Mouse (Mus musculus) heart, embryonic 14.5 days (tissue): Measurements from ENCODE around the gene Hbb-bs. TPM values are rescaled to one million over a fixed set of nuclear protein-coding genes. Genes with fewer than 3 reads are reported as not detected.
"Not testable (repeated sequence)": the region's sequence is repeated elsewhere in the genome, so short reads cannot be mapped to it uniquely, and the experiment has no call there.

Experiments
- ATAC-seq: fragments of 200-750 bp; cut with Nextera tagmentation; 2 replicates; pipeline ENCODE4 v1.8.0; 2017; ENCODE audit warnings: low read depth, moderate TSS enrichment; ENCODE audit not compliant: insufficient number of reproducible peaks, insufficient read depth, low FRiP score
- H3K27ac ChIP-seq, 2 experiments: fragments of 200-500 bp in 1 of 2; fragments of 300-500 bp in 1 of 2; sonication (generic) in 1 of 2; replicated peaks in 1 of 2; 2 replicates each; pipeline ENCODE4 v1.5.1; 2012 to 2014; ENCODE audit warnings: low read depth in 2 of 2, low read length in 2 of 2, control low read depth in 1 of 2, mild to moderate bottlenecking in 1 of 2, mixed read lengths in 1 of 2; ENCODE audit not compliant: control insufficient read depth in 1 of 2, insufficient read depth in 1 of 2
- H3K27me3 ChIP-seq: fragments of 300-500 bp; sonication (generic); 2 replicates; pipeline ENCODE4 v1.6.1; 2014; ENCODE audit warnings: mild to moderate bottlenecking, low read length, control low read depth; ENCODE audit not compliant: control insufficient read depth, insufficient read depth
- H3K36me3 ChIP-seq: fragments of 300-500 bp; sonication (generic); 2 replicates; pipeline ENCODE4 v1.6.1; 2014; ENCODE audit warnings: mild to moderate bottlenecking, control low read depth, low read length, mixed read lengths; ENCODE audit not compliant: control insufficient read depth, insufficient read depth
- H3K4me1 ChIP-seq, 2 experiments: fragments of 200-500 bp in 1 of 2; fragments of 300-500 bp in 1 of 2; sonication (generic) in 1 of 2; 2 replicates each; pipeline ENCODE4 v1.6.1; 2012 to 2014; ENCODE audit warnings: low read length in 2 of 2, control low read depth in 1 of 2, mixed read lengths in 1 of 2; ENCODE audit not compliant: control insufficient read depth in 2 of 2, insufficient read depth in 2 of 2
- H3K4me2 ChIP-seq: fragments of 300-500 bp; sonication (generic); 2 replicates; pipeline ENCODE4 v1.6.1; 2014; ENCODE audit warnings: mild to moderate bottlenecking, low read length
- H3K4me3 ChIP-seq, 2 experiments: fragments of 200-500 bp in 1 of 2; fragments of 300-500 bp in 1 of 2; sonication (generic) in 1 of 2; 2 replicates each; pipeline ENCODE4 v1.5.1; 2012 to 2014; ENCODE audit warnings: low read length in 2 of 2, mild to moderate bottlenecking in 2 of 2, control low read depth in 1 of 2, low read depth in 1 of 2, moderate library complexity in 1 of 2; ENCODE audit not compliant: control insufficient read depth in 1 of 2, insufficient read depth in 1 of 2
- H3K9ac ChIP-seq: fragments of 300-500 bp; sonication (generic); 2 replicates; pipeline ENCODE4 v1.6.1; 2014; ENCODE audit warnings: mild to moderate bottlenecking, low read length
- H3K9me3 ChIP-seq: fragments of 300-500 bp; sonication (generic); 2 replicates; pipeline ENCODE4 v1.6.1; 2016; ENCODE audit warnings: low read length, control low read depth; ENCODE audit not compliant: control insufficient read depth
- WGBS: fragments of 180-500 bp; shearing (Covaris S2); extraction: QIAGEN DNeasy Blood & Tissue Kit; methylation state at CpG from one replicate; pipeline ENCODE4 v1.1.7; 2014; 5-methylcytosine and 5-hydroxymethylcytosine counted together
- polyA plus RNA-seq: library from polyadenylated mRNA; unstranded; fragments of >200 nt; fragmentation: Nextera tagmentation; extraction: Ambion mirVana; gene quantifications from 2 replicates; pipeline ENCODE4 v1.2.1, GENCODE M21; 2014

Gene Hbb-bs
- polyA plus RNA-seq, 1 experiment from 2014 or later: 11,662 TPM

DNA sequence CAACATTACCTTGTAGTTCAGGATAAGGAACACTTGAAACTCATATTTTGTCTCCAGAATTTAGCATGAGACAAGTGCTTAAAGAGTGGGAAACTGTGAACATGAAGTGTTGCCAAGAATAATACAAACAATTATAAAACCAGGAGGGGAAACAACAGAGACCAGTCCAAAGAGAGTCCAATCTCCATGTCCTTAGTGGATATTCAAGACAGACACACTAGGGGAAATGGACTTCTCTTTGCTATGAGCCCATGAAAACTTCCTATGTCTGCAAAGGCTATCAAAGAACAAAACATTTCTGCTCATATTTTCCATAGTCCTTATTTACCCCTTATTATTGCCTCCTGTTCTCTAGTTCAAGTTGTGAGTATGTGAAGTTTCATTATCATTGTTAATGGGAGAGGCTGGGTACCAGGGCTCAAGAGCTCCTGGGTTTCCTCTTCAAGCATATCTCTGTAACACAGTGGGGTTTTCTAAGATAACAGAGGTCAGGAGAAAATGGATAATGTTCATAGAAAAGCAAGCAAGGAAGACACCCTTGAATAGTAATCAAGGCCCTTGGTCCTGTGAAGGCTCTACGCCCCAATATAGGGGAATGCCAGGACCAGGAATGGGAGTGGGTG lies 16.6 kb downstream of the Hbb-bs start:
- H3K36me3 ChIP-seq: no peaks in the 10 kb centered on the region
- no peak for ATAC-seq
- H3K4me3 ChIP-seq: no peak overlapping the region
- no peaks in the 10 kb centered on the region for H3K27me3 ChIP-seq
- no peaks in the 10 kb centered on the region for H3K9me3 ChIP-seq
- H3K4me1 ChIP-seq: no peaks in the 10 kb centered on the region
- no peak overlapping the region for H3K4me2 ChIP-seq
- H3K27ac ChIP-seq: no peak overlapping the region
- WGBS: 73% methylated on average over 1 of the region's 1 CpGs
- H3K9ac ChIP-seq: no peak overlapping the region

DNA sequence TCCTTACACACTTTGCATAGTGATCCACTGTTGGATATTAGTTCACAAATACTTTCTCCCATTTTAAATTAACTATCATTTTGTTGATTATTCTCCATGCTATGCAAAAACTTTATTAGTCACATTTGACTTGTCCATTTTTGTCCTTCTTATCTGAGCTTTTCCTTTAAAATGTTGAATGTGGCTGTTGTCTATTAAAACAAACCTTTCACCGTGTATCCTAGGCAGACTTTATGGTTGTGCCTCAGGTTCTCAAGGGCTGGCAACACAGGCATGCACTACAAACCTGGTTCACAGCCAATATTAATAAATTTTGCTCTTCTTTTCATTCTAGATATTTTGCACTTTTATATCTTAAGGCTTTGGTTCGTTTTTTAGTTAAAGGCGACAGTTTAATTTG lies 17.1 kb downstream of the Hbb-bs start:
- no peaks in the 10 kb centered on the region for H3K4me1 ChIP-seq
- no peak overlapping the region for H3K27ac ChIP-seq
- no peaks in the 10 kb centered on the region for H3K36me3 ChIP-seq
- H3K9me3 ChIP-seq: no peaks in the 10 kb centered on the region
- WGBS: 76% methylated on average over 3 of the region's 3 CpGs
- no peak overlapping the region for H3K4me3 ChIP-seq
- no peak for ATAC-seq
- H3K4me2 ChIP-seq: no peak overlapping the region
- no peaks in the 10 kb centered on the region for H3K27me3 ChIP-seq
- no peak overlapping the region for H3K9ac ChIP-seq

DNA sequence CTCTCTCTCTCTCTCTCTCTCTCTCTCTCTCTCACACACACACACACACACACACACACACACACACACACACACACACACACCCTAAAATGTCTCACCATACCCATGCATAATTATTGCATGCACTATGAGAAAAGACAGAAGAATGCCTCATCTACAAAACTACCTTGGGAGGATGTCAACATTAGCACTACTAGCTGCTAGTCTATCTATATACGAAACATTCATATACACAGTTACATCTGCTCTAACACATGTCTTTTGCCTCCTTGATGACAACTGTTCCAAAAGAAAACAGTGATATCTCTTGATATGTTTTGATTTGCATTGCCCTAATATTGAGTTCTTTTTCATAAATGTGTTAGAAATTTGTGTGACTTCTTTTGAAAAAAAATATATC lies 17.6 kb downstream of the Hbb-bs start:
- Histone ChIP-seq H3K9me3 (no peaks in the 10 kb centered on the region), H3K4me1 (no peaks in the 10 kb centered on the region), H3K4me3 (no peak overlapping the region), H3K36me3 (no peaks in the 10 kb centered on the region), H3K27ac (no peak overlapping the region), H3K4me2 (no peak overlapping the region), H3K27me3 (no peaks in the 10 kb centered on the region), H3K9ac (no peak overlapping the region)
- 69% methylated on average over 1 of the region's 1 CpGs for WGBS
- ATAC-seq: no peak

DNA sequence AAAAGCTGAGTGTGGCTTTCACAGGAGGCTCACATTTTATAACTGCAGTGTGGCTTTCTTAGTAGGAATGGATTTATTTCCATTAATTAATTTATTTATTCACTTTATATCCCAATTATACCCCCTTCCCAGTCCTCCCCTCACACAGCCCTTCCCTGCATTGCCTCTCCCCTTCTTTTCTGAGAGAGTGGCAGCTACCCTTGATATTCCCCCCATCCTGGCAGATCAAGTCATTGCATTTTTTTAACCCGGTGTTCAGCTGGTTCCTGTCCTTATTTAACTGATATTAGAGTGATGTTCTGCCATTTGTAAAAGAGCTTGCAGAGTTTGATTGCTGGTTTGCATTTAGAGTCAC lies 18.1 kb downstream of the Hbb-bs start:
- H3K4me3 ChIP-seq: no peak overlapping the region
- WGBS: 35% methylated on average over 1 of the region's 1 CpGs
- H3K36me3 ChIP-seq: no peaks in the 10 kb centered on the region
- H3K9ac ChIP-seq: no peak overlapping the region
- H3K27me3 ChIP-seq: no peaks in the 10 kb centered on the region
- no peak overlapping the region for H3K4me2 ChIP-seq
- H3K27ac ChIP-seq: no peak overlapping the region
- H3K9me3 ChIP-seq: no peaks in the 10 kb centered on the region
- no peak for ATAC-seq
- no peaks in the 10 kb centered on the region for H3K4me1 ChIP-seq

DNA sequence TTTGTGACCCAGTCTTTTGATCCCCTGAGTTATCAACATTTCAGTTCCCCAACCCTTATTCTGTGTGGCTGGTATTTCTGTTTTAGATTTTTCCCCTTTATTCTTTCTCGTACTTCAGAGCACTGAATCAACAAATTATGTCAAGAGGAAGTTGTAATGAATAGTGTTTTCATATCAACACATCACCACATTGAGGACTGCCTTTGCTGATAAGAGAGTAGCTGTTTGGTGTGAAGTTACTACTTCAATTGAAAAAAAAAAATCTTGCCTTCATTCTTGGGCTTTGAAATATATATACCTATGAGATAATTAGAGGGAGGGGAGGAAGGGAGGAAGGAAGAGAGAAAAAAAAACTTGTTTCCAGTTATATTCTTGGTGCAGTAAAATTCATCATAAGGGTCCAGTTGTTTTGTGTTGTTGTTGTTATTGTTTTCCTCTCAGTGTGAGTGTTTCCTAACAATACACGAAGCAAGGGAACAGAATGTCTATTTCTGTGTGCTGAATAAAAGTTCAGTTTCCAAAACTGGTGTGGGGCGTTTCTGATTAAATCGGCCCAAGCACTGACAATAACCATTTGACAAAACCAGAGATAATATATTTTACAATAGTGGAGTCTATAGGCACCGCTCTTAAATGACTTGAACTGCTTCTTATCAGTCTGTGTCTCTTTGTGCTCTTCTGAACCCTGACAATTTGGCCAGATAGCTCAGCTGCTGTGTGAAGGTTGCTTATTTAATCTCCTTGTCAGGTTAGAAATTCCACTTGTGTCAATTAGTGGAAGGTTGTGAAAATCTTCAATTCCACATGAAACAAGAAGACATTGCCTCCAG lies 18.7 kb downstream of the Hbb-bs start:
- H3K9ac ChIP-seq: no peak overlapping the region
- no peaks in the 10 kb centered on the region for H3K27me3 ChIP-seq
- no peak overlapping the region for H3K4me3 ChIP-seq
- H3K36me3 ChIP-seq: no peaks in the 10 kb centered on the region
- ATAC-seq: no peak
- no peaks in the 10 kb centered on the region for H3K4me1 ChIP-seq
- no peaks in the 10 kb centered on the region for H3K9me3 ChIP-seq
- no peak overlapping the region for H3K4me2 ChIP-seq
- H3K27ac ChIP-seq: no peak overlapping the region
- 19% methylated on average over 5 of the region's 5 CpGs for WGBS

DNA sequence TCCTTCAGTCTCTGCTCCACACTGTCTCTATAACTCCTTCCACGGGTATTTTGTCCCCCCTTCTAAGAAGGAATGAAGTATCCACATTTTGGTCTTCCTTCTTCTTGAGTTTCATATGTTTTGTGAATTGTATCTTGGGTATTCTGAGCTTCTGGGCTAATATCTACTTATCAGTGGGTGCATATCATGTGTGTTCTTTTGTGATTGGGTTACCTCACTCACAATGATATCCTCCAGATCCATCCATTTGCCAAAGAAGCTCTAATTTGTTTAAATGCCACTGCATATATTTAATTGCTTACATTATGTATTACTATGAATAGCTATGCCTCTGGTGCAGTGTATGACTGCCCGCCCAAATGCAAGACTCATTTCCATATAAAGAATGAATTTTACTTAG lies 19.8 kb downstream of the Hbb-bs start:
- not testable (repeated sequence) for ATAC-seq, H3K9ac ChIP-seq, H3K4me1 ChIP-seq, H3K4me3 ChIP-seq, H3K27ac ChIP-seq, H3K4me2 ChIP-seq, H3K36me3 ChIP-seq, H3K27me3 ChIP-seq, H3K9me3 ChIP-seq
- 69% methylated on average over 2 of the region's 2 CpGs for WGBS

DNA sequence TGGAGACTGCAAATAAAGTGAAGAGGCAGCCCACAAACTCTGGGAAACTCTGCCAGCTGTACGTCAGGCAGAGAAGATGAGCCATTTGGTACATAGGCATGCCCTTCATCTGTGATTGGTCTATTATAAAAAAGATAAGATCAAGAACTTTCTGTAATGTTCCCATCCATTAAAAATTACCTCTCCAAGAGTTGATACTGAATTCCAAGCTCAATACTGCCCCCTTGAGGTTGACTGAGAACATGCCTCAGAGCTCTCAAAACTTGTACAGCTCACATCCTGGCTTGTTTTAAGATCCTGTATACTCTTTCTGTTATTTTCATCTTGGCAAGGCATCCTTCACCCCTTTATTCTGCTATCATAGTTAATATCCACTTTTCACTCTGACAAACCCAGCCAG lies 21.0 kb downstream of the Hbb-bs start:
- 68% methylated on average over 1 of the region's 1 CpGs for WGBS
- Histone ChIP-seq H3K27ac (no peak overlapping the region), H3K4me3 (no peak overlapping the region), H3K27me3 (no peaks in the 10 kb centered on the region), H3K9me3 (no peaks in the 10 kb centered on the region), H3K4me2 (no peak overlapping the region), H3K4me1 (no peaks in the 10 kb centered on the region), H3K9ac (no peak overlapping the region), H3K36me3 (no peaks in the 10 kb centered on the region)
- no peak for ATAC-seq
